Comparison of ENCODE assay signal across 25 mouse cellular contexts in the genomic region with DNA sequence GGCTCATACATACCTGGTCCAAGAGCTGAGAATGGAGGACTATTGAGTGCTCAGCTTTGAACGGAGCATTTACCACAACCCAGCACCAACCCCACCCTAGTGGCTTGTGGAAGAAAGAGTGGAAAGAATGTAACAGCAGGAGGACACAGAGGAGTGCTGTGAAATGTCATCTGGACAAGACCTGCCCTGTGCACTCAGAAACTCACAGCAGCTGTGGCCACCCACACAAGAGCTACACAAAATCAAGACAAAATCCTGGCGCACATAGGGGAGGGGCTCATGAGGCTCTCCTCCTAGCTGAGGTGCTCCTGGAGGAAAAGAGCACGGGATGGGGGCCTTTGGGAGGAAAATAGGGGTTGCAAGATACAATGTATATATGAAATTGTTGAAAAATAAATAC. TPM values are rescaled to one million over a fixed set of nuclear protein-coding genes. Genes with fewer than 3 reads are reported as not detected.
A peak's percentile ranks its signal among the peaks of the same experiment; 100 is the strongest.
DNase-seq lines count a peak whose midpoint lies in the region; ATAC-seq and TF ChIP-seq lines count a peak whose summit lies in the region.
"Had no signal": no experiment of that assay in that cellular context is flagged by ENCODE, and none has a peak within 500 bp of the region (broad histone marks: within the 10 kb centered on the region; RNA-seq: fewer than 3 reads in every experiment).

No protein-coding gene starts in this region.

- H3K27ac ChIP-seq in heart, embryonic 10.5 days, result no peak overlapping the region
- peak overlapping the region; percentile 86; the same call in 1 of the 2 replicates for H3K27ac ChIP-seq in liver, embryonic 12.5 days
- no peak overlapping the region for H3K27ac ChIP-seq in liver, postnatal 0 days (ENCODE audit: low read depth)
- H3K27ac ChIP-seq in liver, embryonic 13.5 days, result peak overlapping the region; percentile 92
- no peak overlapping the region for H3K27ac ChIP-seq in gastrocnemius, adult 2 months
- H3K27ac ChIP-seq: embryonic facial prominence, embryonic 15.5 days; heart, adult 2 months; heart, embryonic 13.5 days; hindbrain, embryonic 15.5 days had no signal

- ATAC-seq in liver, embryonic 12.5 days, result no peak
- ATAC-seq in liver, postnatal 0 days, result no peak
- ATAC-seq in liver, embryonic 13.5 days (ENCODE audit: low read depth), result no peak
- ATAC-seq: forebrain, embryonic 14.5 days; forebrain, postnatal 0 days had no signal

- H3K9ac ChIP-seq in liver, embryonic 12.5 days, result no peak overlapping the region
- H3K9ac ChIP-seq in liver, postnatal 0 days (replicated peaks), result no peak overlapping the region
- H3K9ac ChIP-seq in liver, embryonic 13.5 days, result no peak overlapping the region
- H3K9ac ChIP-seq: embryonic facial prominence, embryonic 15.5 days; forebrain, postnatal 0 days; heart, embryonic 13.5 days; hindbrain, embryonic 15.5 days had no signal

- no peak for TF ChIP-seq CTCF in liver, postnatal 0 days (IDR thresholded peaks at IDR 0.05; ENCODE audit: low read depth)
- TF ChIP-seq CTCF in gastrocnemius, adult 2 months (IDR thresholded peaks at IDR 0.05), result no peak

- no peaks in the 10 kb centered on the region for H3K79me2 ChIP-seq in myocyte (ENCODE audit: control insufficient read depth, insufficient read depth)

- no peak overlapping the region for H3ac ChIP-seq in myocyte (ENCODE audit: control insufficient read depth, insufficient read length)

- intact Hi-C loops in gastrocnemius, adult 2 months (cut with DNase I), result no loop called here

- whole genome bisulfite sequencing in heart, embryonic 10.5 days, result 65% methylated on average over 3 of the region's 3 CpGs
- 67% methylated on average over 3 of the region's 3 CpGs for WGBS in liver, embryonic 12.5 days (ENCODE audit: insufficient replicate concordance)
- 79% methylated on average over 3 of the region's 3 CpGs for WGBS in liver, postnatal 0 days (ENCODE audit: insufficient replicate concordance)
- WGBS in liver, embryonic 13.5 days (ENCODE audit: insufficient replicate concordance), result 70% methylated on average over 3 of the region's 3 CpGs

- H3K4me2 ChIP-seq in liver, embryonic 12.5 days, result no peak overlapping the region
- no peak overlapping the region for H3K4me2 ChIP-seq in liver, postnatal 0 days (ENCODE audit: low read depth, low read length)
- H3K4me2 ChIP-seq in liver, embryonic 13.5 days, result no peak overlapping the region
- peak overlapping the region; percentile 56 for H3K4me2 ChIP-seq in myocyte (ENCODE audit: low read depth)
- H3K4me2 ChIP-seq: embryonic facial prominence, embryonic 15.5 days; heart, embryonic 13.5 days; hindbrain, embryonic 15.5 days had no signal

- no peak overlapping the region for H3K4me3 ChIP-seq in heart, embryonic 10.5 days
- no peak overlapping the region for H3K4me3 ChIP-seq in liver, embryonic 12.5 days
- no peak overlapping the region for H3K4me3 ChIP-seq in liver, postnatal 0 days (ENCODE audit: low read depth, low read length)
- no peak overlapping the region for H3K4me3 ChIP-seq in liver, embryonic 13.5 days (replicated peaks)
- no peak overlapping the region for H3K4me3 ChIP-seq in myocyte
- no peak overlapping the region for H3K4me3 ChIP-seq in gastrocnemius, adult 2 months
- H3K4me3 ChIP-seq: embryonic facial prominence, embryonic 15.5 days; heart, adult 2 months; heart, embryonic 13.5 days; hindbrain, embryonic 15.5 days had no signal

- H3K36me3 ChIP-seq in heart, embryonic 10.5 days, result no peaks in the 10 kb centered on the region
- H3K36me3 ChIP-seq in liver, embryonic 12.5 days, result no peaks in the 10 kb centered on the region
- no peaks in the 10 kb centered on the region for H3K36me3 ChIP-seq in liver, postnatal 0 days (replicated peaks; ENCODE audit: insufficient read depth, low read length)
- H3K36me3 ChIP-seq in liver, embryonic 13.5 days, result no peaks in the 10 kb centered on the region
- H3K36me3 ChIP-seq in myocyte (ENCODE audit: control insufficient read depth, insufficient read depth), result no peaks in the 10 kb centered on the region
- H3K36me3 ChIP-seq: embryonic facial prominence, embryonic 15.5 days; G1E; heart, embryonic 13.5 days; hindbrain, embryonic 15.5 days had no signal

- DNase-seq in heart, embryonic 10.5 days (ENCODE audit: low spot score), result peak; percentile 61
- DNase-seq in heart, adult 9 months (ENCODE audit: low spot score in 2 of 2), result no peak
- no peak for DNase-seq in liver, postnatal 0 days
- DNase-seq in liver, embryonic 13.5 days, result no peak
- DNase-seq in gastrocnemius, adult 2 months, result no peak
- DNase-seq: adrenal gland, adult 2 months; adrenal gland, postnatal 25 days; B cell, adult 2 months; cerebellum, adult 11-12 months; cerebellum, adult 8-10 months; cerebellum, postnatal 10 days; cerebellum, postnatal 36 days; embryo, embryonic 11 days; forebrain, postnatal 0 days; gastrocnemius, postnatal 25 days; heart, adult 2 months; heart, postnatal 14 days; heart, postnatal 4 days had no signal

- no peaks in the 10 kb centered on the region for H3K27me3 ChIP-seq in heart, embryonic 10.5 days (ENCODE audit: insufficient read depth, poor library complexity, severe bottlenecking)
- 0 out of 2 replicates have a peak, but pooled peaks cover 3% of the 10 kb centered on the region for H3K27me3 ChIP-seq in liver, embryonic 12.5 days (replicated peaks)
- H3K27me3 ChIP-seq in liver, postnatal 0 days (ENCODE audit: insufficient read depth, low read length), result no peaks in the 10 kb centered on the region
- no peaks in the 10 kb centered on the region for H3K27me3 ChIP-seq in liver, embryonic 13.5 days
- no peaks in the 10 kb centered on the region for H3K27me3 ChIP-seq in myocyte (ENCODE audit: control insufficient read depth, insufficient read depth, insufficient read length)
- H3K27me3 ChIP-seq: embryonic facial prominence, embryonic 15.5 days; heart, embryonic 13.5 days; hindbrain, embryonic 15.5 days had no signal

- TF ChIP-seq POLR2A in myocyte (IDR thresholded peaks at IDR 0.05; ENCODE audit: insufficient read length, low read depth), result no peak

- peaks cover 15% of the 10 kb centered on the region; the same call in 1 of the 2 replicates for H3K4me1 ChIP-seq in heart, embryonic 10.5 days
- H3K4me1 ChIP-seq in liver, embryonic 12.5 days, result peaks cover 48% of the 10 kb centered on the region
- H3K4me1 ChIP-seq in liver, postnatal 0 days (ENCODE audit: insufficient read depth), result peaks cover 23% of the 10 kb centered on the region
- H3K4me1 ChIP-seq in liver, embryonic 13.5 days (replicated peaks), result peaks cover 46% of the 10 kb centered on the region
- H3K4me1 ChIP-seq: embryonic facial prominence, embryonic 15.5 days; hindbrain, embryonic 15.5 days had no signal

- TF ChIP-seq EP300 in liver, postnatal 0 days (IDR thresholded peaks at IDR 0.05; ENCODE audit: low read depth), result no peak

- H3K9me3 ChIP-seq in heart, embryonic 10.5 days, result no peaks in the 10 kb centered on the region
- H3K9me3 ChIP-seq in liver, embryonic 12.5 days (replicated peaks), result no peaks in the 10 kb centered on the region
- no peaks in the 10 kb centered on the region for H3K9me3 ChIP-seq in liver, postnatal 0 days (ENCODE audit: low read length)
- no peaks in the 10 kb centered on the region for H3K9me3 ChIP-seq in liver, embryonic 13.5 days (replicated peaks)
- H3K9me3 ChIP-seq: embryonic facial prominence, embryonic 15.5 days; G1E; heart, embryonic 13.5 days; hindbrain, embryonic 15.5 days had no signal

TF ChIP-seq in myocyte, 11 proteins besides CTCF, POLR2A, EP300 and RAD21:
- TF ChIP-seq POLR2AphosphoS2 (IDR thresholded peaks at IDR 0.05; ENCODE audit: insufficient read length, low read depth) (no peak), MAX (IDR thresholded peaks at IDR 0.05; ENCODE audit: low read depth) (no peak), TCF12 (IDR thresholded peaks at IDR 0.05; ENCODE audit: insufficient read depth, poor library complexity, severe bottlenecking) (peak; percentile 49), SRF (IDR thresholded peaks at IDR 0.05; ENCODE audit: control insufficient read depth, insufficient read length, low read depth) (no peak), USF1 (IDR thresholded peaks at IDR 0.05; ENCODE audit: low read depth) (no peak), REST (IDR thresholded peaks at IDR 0.05; ENCODE audit: insufficient read depth, insufficient read length) (no peak), TCF3 (IDR thresholded peaks at IDR 0.05; ENCODE audit: insufficient read length, low read depth) (peak; percentile 18), E2F4 (IDR thresholded peaks at IDR 0.05; ENCODE audit: insufficient read depth) (no peak), CEBPB (IDR thresholded peaks at IDR 0.05; ENCODE audit: insufficient read depth, poor library complexity, severe bottlenecking) (no peak), MYOG (IDR thresholded peaks at IDR 0.05; ENCODE audit: control insufficient read depth in 1 of 3, insufficient read depth in 1 of 3, insufficient read length in 2 of 3, low read depth in 2 of 3) (peak in 1 of 3 experiments; percentile 84), MYOD1 (IDR thresholded peaks at IDR 0.05; ENCODE audit: control insufficient read depth in 1 of 3, insufficient read length in 2 of 3, low read depth in 2 of 3) (peak in 2 of 3 experiments; percentile 68 to 83)
TF ChIP-seq in myocyte: peak in this region for 4.

RNA-seq across cellular contexts. Expression of a gene that starts 17.4 kb away (rescaled TPM):
- 45.3 and 49.2 TPM in 2 replicates for polyA plus RNA-seq in heart, embryonic 10.5 days (2016; fragmentation: Nextera tagmentation; extraction: Ambion mirVana)
- 60.3 and 61.3 TPM in 2 replicates for polyA plus RNA-seq in liver, embryonic 12.5 days (2016; fragmentation: Nextera tagmentation; extraction: Ambion mirVana)
- 9.0 and 10.2 TPM in 2 replicates for polyA plus RNA-seq in liver, postnatal 0 days (2015; fragmentation: Nextera tagmentation; extraction: Ambion mirVana)
- 35.1 and 44.0 TPM in 2 replicates for polyA plus RNA-seq in liver, embryonic 13.5 days (2015; fragmentation: Nextera tagmentation; extraction: Ambion mirVana)
- 7.8 TPM for polyA plus RNA-seq in myocyte (2012; fragmentation: generic; extraction: Trizol)
- 10 to 100 TPM; 11.2 to 12.5 TPM for total RNA-seq in gastrocnemius, adult 2 months (2021)

Comparison
In these comparisons a context has a peak if more than half of its experiments do, and no peak if none do; other contexts are left out.
1. H3K27ac ChIP-seq: peak in liver, embryonic 12.5 days (single experiment) and liver, embryonic 13.5 days (single experiment); none in heart, embryonic 10.5 days (single experiment), liver, postnatal 0 days (single experiment) and gastrocnemius, adult 2 months (single experiment).